Comparison of ENCODE assay signal across 8 mouse cellular contexts in genomic region chr9:72664409-72665351, GRCm38 (mm10). TPM values are rescaled to one million over a fixed set of nuclear protein-coding genes. Genes with fewer than 3 reads are reported as not detected.
DNase-seq lines count a peak whose midpoint lies in the region; ATAC-seq and TF ChIP-seq lines count a peak whose summit lies in the region.

No protein-coding gene starts in this region.

- H3K4me2 ChIP-seq in lung, embryonic 14.5 days, result peak overlapping the region; percentile 89
- peak overlapping the region; percentile 80 for H3K4me2 ChIP-seq in heart, postnatal 0 days (ENCODE audit: low read depth, low read length)
- peak overlapping the region; percentile 95 for H3K4me2 ChIP-seq in midbrain, embryonic 12.5 days (replicated peaks)

- peaks cover 54% of the 10 kb centered on the region for H3K36me3 ChIP-seq in lung, embryonic 14.5 days (ENCODE audit: insufficient read depth)
- H3K36me3 ChIP-seq in heart, postnatal 0 days (replicated peaks; ENCODE audit: control insufficient read depth, insufficient read depth, low read length), result peaks cover 40% of the 10 kb centered on the region
- H3K36me3 ChIP-seq in midbrain, embryonic 12.5 days, result peaks cover 44% of the 10 kb centered on the region

- TF ChIP-seq EP300 in heart, postnatal 0 days (IDR thresholded peaks at IDR 0.05; ENCODE audit: low read depth), result no peak

- H3K4me1 ChIP-seq in lung, embryonic 14.5 days (ENCODE audit: insufficient read depth), result peaks cover 7% of the 10 kb centered on the region; the same call in 1 of the 2 replicates
- H3K4me1 ChIP-seq in heart, postnatal 0 days (ENCODE audit: control insufficient read depth, insufficient read depth), result peaks cover 19% of the 10 kb centered on the region
- peaks cover 44% of the 10 kb centered on the region for H3K4me1 ChIP-seq in midbrain, embryonic 12.5 days

- 23% methylated on average over 12 of the region's 12 CpGs for WGBS in lung, embryonic 14.5 days
- 23% methylated on average over 12 of the region's 12 CpGs for WGBS in heart, postnatal 0 days
- WGBS in midbrain, embryonic 12.5 days, result 41% methylated on average over 12 of the region's 12 CpGs

- peak; percentile 46 to 82 for DNase-seq in adrenal gland, adult (ENCODE audit: inconsistent age in 2 of 2, low spot score in 1 of 2)
- DNase-seq in adrenal gland, adult 18-20 months (ENCODE audit: low spot score in 2 of 2), result no peak
- DNase-seq in lung, embryonic 14.5 days, result peak; percentile 56
- no peak for DNase-seq in lung, postnatal 14 days
- DNase-seq in heart, postnatal 0 days (ENCODE audit: low spot score), result no peak
- DNase-seq in left cerebral cortex, adult 18-20 months (ENCODE audit: low spot score in 2 of 2), result no peak

- peak; percentile 34 for TF ChIP-seq CTCF in lung, embryonic 14.5 days (IDR thresholded peaks at IDR 0.05; ENCODE audit: low read depth)
- peak; percentile 27 for TF ChIP-seq CTCF in heart, postnatal 0 days (IDR thresholded peaks at IDR 0.05; ENCODE audit: low read depth)

- peak overlapping the region; percentile 100 for H3K9ac ChIP-seq in lung, embryonic 14.5 days
- H3K9ac ChIP-seq in heart, postnatal 0 days (replicated peaks; ENCODE audit: low read depth, low read length), result peak overlapping the region; percentile 100
- peak overlapping the region; percentile 100 for H3K9ac ChIP-seq in midbrain, embryonic 12.5 days (replicated peaks)

- peak overlapping the region; percentile 100 for H3K27ac ChIP-seq in lung, embryonic 14.5 days (ENCODE audit: low read depth)
- H3K27ac ChIP-seq in heart, postnatal 0 days (ENCODE audit: low read depth), result peak overlapping the region; percentile 100
- peak overlapping the region; percentile 99 for H3K27ac ChIP-seq in midbrain, embryonic 12.5 days (replicated peaks)

- no peak for ATAC-seq in lung, embryonic 14.5 days (ENCODE audit: insufficient read depth)
- ATAC-seq in heart, postnatal 0 days (ENCODE audit: insufficient read depth, low read depth), result no peak
- ATAC-seq in midbrain, embryonic 12.5 days (ENCODE audit: low FRiP score, low read depth), result no peak
- ATAC-seq in inflammation-experienced regulatory T-cells, adult 6 months, result no peak

- no peaks in the 10 kb centered on the region for H3K27me3 ChIP-seq in lung, embryonic 14.5 days (ENCODE audit: insufficient read depth, low read length)
- no peaks in the 10 kb centered on the region for H3K27me3 ChIP-seq in heart, postnatal 0 days (ENCODE audit: control insufficient read depth, insufficient read depth, low read length)
- H3K27me3 ChIP-seq in midbrain, embryonic 12.5 days, result no peaks in the 10 kb centered on the region

- H3K9me3 ChIP-seq in lung, embryonic 14.5 days (ENCODE audit: low read depth, low read length), result no peaks in the 10 kb centered on the region
- no peaks in the 10 kb centered on the region for H3K9me3 ChIP-seq in heart, postnatal 0 days (replicated peaks; ENCODE audit: control insufficient read depth, low read length)
- no peaks in the 10 kb centered on the region for H3K9me3 ChIP-seq in midbrain, embryonic 12.5 days

- H3K4me3 ChIP-seq in lung, embryonic 14.5 days (ENCODE audit: low read depth, low read length), result peak overlapping the region; percentile 98
- peak overlapping the region; percentile 99 for H3K4me3 ChIP-seq in heart, postnatal 0 days (ENCODE audit: low read depth, low read length)
- H3K4me3 ChIP-seq in midbrain, embryonic 12.5 days, result peak overlapping the region; percentile 97

RNA-seq across cellular contexts. Expression of gene Nedd4, which starts 2.5 kb away (rescaled TPM):
- total RNA-seq in adrenal gland, adult 18-20 months (2021), result 100 to 1,000 TPM; 376 to 378 TPM
- 802 and 805 TPM in 2 replicates for polyA plus RNA-seq in lung, embryonic 14.5 days (2014; fragmentation: Nextera tagmentation; extraction: Ambion mirVana)
- 444 and 493 TPM in 2 replicates for total RNA-seq in heart, postnatal 0 days (2014; rRNA removed; ENCODE audit: low replicate concordance)
- polyA plus RNA-seq in heart, postnatal 0 days (2015; fragmentation: Nextera tagmentation; extraction: Ambion mirVana), result 294 and 303 TPM in 2 replicates
- 737 and 770 TPM in 2 replicates for polyA plus RNA-seq in midbrain, embryonic 12.5 days (2016; fragmentation: Nextera tagmentation; extraction: Ambion mirVana)
- polyA plus RNA-seq in inflammation-experienced regulatory T-cells, adult 6 months (2017; shearing (Covaris generic)), result 1 to 10 TPM; 2.2 to 8.3 (median 2.5) TPM
- 100 to 1,000 TPM; 289 to 298 TPM for total RNA-seq in left cerebral cortex, adult 18-20 months (2021)

Comparison
In these comparisons a context has a peak if more than half of its experiments do, and no peak if none do; other contexts are left out.
1. DNase-seq: peak in adrenal gland, adult (2 of 2) and lung, embryonic 14.5 days (single experiment); none in adrenal gland, adult 18-20 months (0 of 2), lung, postnatal 14 days (single experiment), heart, postnatal 0 days (single experiment) and left cerebral cortex, adult 18-20 months (0 of 2).
2. RNA of gene Nedd4, which starts 2.5 kb away (polyA plus RNA-seq): 802 to 805 TPM in lung, embryonic 14.5 days, 737 to 770 TPM in midbrain, embryonic 12.5 days and 294 to 303 TPM in heart, postnatal 0 days; 2.2 to 8.3 TPM in inflammation-experienced regulatory T-cells, adult 6 months; every median in the first group is over 10 times any median in the second.
3. Peak in every context shown above with its lines, with median percentiles within 50 percentile points of each other: H3K27ac ChIP-seq, H3K4me2 ChIP-seq, H3K4me3 ChIP-seq and H3K9ac ChIP-seq.